Mouse (Mus musculus) frontal cortex, postnatal 36 days (tissue): ENCODE results near the gene Ethe1.
A peak's percentile ranks its signal among the peaks of the same experiment; 100 is the strongest.
"Not testable (repeated sequence)": the region's sequence is repeated elsewhere in the genome, so short reads cannot be mapped to it uniquely, and the experiment has no call there.

Source experiments
- DNase-seq, 2 experiments: peaks; one replicate each; pipeline ENCODE4 v3.0.0; 2022; ENCODE audit warnings: low spot score in 2 of 2

Ethe1 gene

DNA sequence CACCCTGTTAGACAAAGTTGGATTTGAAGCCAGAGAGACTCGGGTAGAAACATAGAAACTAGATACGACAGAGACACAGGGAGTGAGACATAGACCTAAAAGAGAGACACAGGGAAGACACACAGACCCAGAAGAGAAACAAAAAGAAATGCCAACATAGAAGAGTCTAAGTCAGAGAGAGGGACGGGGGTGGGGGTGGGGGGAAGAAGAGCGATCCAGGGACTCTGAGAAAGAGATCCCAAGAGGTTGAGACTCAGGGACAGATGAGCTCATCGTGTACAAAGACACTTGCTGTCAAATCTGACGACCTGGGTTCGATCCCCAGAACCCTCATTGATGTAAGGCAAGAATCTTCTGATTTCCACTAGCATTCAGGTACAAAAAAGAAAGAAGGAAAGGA is 24.4 kb downstream of the Ethe1 start:
- DNase-seq = no peak

- no peak for DNase-seq
Measured at GRCm38 (mm10) chr7:24612308-24612910, 25.1 kb downstream of the Ethe1 start.

DNA sequence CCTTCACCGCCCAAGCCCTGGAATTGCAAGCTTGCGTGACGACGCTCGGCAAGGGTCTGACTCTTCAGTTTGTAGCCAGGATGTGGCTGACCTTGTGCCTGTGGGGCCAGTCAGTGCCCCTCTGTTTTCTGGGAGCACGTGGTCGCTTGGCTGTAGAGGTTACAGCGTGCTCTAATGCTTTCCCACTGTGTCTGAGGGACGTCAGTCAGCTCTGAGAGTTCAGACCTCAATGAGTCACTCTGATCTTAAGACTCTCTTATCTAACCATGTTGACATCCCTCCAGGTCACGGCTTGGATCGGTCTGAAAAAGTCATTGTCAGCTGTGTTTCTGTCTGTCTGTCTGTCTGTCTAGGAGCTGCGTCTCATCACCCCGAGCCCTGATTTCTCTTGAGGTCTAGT is 27.5 kb downstream of the Ethe1 start:
- DNase-seq = no peak

GRCm38 (mm10) chr7:24617763-24618162 is 30.4 kb downstream of the Ethe1 start:
- no peak for DNase-seq

DNA sequence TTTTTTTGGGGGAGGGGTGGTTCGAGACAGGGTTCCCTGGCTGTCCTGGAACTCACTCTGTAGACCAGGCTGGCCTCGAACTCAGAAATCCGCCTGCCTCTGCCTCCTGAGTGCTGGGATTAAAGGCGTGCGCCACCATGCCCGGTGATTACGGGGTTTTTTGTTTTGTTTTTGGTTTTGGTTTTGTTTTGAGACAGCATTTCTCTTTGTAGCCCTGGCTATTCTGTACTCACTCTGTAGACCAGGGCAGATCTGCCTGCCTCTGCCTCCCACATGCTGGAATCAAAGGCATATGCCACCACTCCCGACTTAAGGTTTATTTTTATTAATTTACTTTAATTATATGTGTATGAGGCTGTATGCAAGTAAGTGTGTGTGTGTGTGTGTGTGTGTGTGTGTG is 31.0 kb downstream of the Ethe1 start:
- not testable (repeated sequence) for DNase-seq

- no peak for DNase-seq
Measured at GRCm38 (mm10) chr7:24619671-24620397, 32.5 kb downstream of the Ethe1 start.

DNA sequence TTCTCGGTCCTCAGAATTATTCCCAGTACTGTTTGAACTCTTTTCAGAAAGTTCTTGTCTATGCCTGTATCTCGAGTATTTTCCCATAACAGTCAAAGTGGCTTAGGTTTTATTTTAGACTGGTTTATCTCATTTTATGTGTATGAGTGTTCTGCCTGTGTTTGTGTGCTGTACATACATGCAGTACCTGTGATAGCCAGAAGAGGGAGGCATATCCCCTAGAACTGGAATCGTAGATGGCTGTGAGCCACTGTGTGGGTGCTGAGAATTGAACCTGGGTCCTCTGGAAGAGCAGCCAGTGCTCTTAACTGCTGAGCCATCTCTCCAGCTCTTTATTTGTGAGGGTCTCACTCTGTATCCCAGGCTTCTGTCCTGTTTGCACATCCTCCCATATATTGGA is 33.9 kb downstream of the Ethe1 start:
- DNase-seq = no peak

DNA sequence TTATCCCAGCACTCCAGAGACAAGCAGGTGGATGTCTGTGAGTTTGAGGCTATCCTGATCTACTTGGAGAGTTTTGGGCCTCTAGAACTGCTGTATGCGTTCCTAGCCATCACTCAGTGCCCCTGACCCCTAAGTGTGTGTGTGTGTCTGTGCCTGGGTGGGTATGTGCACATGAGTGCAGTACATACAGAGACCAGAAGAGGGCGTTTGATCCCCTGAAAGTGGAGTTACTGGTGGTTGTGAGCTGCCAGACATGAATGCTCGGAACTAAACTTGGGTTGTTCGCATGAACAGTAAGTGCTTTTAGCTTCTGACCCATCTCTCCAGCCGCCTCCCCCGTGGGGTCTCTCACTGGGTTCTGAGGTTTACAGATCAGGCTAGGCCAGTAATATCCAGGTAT is 35.6 kb downstream of the Ethe1 start:
- DNase-seq = no peak

DNA sequence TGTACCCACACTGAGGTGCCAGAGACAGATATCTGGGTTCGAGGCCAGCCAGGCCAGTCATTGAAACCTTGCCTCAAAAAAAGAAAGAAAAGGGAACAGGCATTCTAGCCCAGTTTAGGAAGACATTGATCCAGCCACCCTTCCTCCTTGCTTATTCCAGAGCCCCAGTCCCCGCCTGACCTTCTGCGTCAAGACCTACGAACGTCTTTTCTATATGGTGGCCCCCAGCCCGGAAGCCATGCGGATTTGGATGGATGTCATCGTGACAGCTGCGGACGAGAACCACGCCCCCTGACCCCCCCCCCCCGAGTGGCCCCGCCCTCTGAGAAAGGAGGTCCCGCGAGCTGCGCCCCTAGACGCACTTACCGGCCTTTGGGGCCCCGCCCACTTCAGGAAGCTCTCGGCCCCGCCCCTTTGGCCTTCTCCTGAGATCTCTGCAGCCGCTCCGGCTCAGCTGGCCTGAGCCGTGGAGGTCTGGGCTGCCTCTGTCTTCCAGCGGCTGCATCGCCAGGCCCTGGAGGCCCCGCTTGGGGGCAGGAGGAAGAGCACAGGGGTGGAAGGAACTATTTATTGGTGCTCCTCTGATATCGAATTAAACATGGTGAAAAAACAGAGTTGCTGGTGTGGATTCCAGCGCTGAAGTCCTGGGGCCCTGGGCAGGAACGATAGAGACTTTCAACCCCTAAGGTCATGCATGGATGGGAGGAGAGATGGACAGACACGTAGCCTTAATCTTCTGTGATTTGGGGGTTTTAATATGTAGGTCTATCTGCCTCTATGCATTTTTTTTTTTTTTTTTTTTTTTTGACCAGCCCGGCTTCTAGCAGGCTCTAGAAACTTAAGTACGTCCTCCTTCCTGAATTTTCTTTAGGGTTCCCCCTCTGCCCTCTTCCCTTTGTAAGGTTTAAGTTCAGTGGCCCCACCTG is 41.6 kb downstream of the Ethe1 start:
- DNase-seq = peak; percentile 20 to 26

GRCm38 (mm10) chr7:24629672-24630071 is 42.3 kb downstream of the Ethe1 start:
- DNase-seq = no peak

DNA sequence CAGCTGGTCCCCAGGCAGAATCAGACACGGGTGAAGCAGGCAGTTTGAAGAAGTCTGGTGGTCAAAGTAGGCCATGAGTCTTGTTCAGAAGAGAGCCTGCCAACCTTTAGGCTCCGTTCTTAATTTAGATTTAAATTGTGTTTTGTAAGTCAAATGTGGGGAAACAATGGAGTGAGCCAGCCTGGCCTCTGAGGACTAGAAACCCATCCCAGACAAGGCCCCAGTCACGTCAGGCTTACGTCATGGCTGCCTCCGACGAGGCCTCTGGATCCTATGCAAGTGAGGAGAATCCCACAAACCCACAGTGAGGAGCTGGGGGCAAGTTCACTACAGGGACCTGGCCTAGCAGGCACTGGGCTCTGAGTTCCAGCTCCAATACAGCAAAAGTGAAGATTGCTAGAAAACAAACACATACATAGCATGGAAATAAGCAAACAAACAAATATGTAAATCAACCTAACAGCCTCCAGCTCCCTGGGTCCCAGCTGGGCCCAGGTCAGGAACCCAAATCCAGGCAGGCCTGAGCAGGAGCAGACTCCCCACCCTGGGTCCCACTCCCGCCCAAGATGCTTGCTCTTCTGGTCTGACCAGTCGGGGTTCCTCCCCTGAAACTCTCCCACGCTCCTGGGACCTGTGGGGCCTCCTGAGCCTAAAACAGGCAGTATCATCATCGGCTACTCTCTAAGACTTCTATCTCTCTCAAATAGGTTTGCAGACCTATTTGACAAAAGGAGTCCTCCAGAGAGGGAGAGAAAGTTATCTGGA is 43.0 kb downstream of the Ethe1 start:
- no peak for DNase-seq

DNA sequence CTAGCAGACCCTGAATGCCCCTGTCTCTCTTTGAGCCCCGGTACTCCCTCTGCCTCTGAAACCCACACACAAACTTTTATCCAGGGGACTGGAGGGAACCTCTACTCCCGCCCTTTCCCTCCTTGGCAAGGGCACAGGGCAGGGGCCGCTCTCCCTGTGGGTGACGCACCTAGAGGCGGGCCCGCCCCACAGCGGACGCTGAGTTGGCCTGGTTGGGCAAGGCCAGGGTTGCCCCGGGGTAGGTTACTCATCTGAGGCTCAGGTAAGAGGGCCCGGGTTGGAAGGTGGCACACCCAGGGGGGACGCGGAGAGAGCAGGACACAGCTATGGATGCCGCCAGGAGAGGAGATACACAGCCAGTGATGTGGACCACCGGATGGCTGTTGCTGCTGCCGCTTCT is 48.9 kb downstream of the Ethe1 start, which contains the start of gene Lypd3:
Gene Lypd3, plus strand, starts transcription at position 287 of the 400 bp plus-strand sequence.
- DNase-seq = no peak

GRCm38 (mm10) chr7:24637046-24637445 is 49.7 kb downstream of the Ethe1 start:
- no peak for DNase-seq

DNA sequence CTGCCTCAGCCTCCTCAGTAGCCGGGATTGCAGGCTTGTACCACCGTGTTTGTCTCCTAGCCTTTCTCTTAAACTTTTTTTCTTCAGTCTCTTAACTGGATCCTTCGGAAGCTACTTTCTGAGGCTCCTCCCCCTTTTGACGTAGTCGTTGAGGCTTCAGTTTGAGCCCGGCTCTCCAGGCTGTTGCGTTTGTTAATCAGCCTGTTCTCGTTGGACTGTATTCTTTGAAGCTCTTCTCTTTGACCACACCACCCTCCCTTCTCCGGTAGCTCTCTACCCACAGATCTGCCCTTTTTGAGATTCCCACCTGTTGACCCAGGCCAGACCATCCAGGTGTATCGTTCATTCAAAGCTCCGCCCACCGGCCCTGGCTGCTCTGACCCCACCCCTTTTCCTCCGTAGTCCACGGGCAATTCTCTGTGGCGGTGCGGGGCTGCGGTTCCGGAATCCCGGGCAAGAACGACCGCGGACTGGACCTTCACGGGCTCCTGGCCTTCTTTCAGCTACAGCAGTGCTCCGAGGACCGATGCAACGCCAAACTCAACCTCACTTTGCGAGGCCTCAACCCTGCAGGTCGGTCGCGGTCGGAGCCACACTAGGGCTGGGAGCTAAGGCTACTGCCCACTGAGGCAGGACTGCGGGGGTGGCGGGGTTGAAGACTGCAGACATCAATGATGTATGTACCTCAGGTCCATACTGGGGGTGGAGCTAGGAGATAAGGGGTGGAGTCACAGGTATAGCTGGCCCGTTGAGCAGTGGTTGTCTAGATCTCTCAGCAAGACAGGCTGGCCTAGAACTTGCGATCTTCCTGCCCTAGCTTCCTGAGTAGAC is 50.9 kb downstream of the Ethe1 start:
- DNase-seq = no peak

DNA sequence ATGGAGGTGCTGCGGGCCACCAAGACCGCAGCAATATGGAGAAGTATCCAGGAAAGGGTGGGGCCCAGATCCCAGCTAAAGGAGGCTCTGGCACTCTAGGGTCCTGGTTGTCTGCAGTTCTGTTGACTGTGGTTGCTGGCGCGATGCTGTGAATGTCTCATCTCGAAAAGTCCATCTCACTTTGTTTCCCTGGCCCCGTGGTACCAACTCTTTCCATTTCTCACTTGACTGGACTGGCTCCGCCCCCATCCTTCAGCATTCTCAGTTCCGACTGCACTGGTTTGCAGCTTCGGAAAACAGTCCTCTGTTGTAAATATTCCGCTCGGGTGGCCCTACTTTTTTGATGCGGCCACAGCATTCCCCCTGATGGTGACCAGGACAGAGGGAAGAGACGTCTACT is 53.1 kb downstream of the Ethe1 start:
- no peak for DNase-seq

GRCm38 (mm10) chr7:24642491-24642890 is 55.1 kb downstream of the Ethe1 start:
- DNase-seq = peak; percentile 8 to 20

DNA sequence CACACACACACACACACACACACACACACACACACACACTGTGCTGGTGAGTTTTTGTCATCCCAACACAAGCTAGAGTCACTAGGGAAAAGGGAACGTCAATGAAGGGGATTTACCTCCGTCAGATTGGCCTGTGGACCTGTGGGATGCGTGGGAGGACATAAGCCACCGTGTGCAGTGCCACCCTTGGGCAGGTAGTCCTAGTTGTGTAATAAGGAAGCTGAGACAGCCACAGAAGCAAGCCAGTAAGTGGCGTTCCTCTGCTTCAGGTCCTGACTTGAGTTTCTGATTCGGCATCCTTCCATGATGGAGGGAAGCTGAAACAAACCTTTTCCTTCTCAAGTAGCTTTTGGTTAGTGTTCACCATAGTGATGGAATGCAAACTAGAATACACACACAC is 57.1 kb downstream of the Ethe1 start:
- no peak for DNase-seq

- DNase-seq = no peak
Measured at GRCm38 (mm10) chr7:24644996-24645395, 57.7 kb downstream of the Ethe1 start.

DNA sequence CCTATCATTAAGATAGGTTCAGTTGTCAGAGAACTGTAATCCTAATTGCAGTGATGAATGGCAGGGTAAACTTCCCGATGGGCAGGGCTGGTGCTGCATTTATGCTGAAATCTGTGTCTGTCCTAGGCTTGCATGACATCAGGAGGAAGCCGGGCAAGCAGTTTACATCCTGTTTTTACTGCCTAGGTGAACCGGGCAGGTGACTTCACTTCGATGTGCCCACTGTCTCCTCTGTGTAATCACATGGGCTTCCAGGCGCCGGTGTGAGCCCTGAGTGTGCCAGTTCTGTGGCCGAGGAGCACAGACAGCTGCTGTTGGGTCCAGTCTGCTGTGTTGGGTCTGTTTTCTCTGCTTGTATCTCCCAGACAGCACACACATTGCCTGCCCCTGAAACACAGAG is 59.1 kb downstream of the Ethe1 start:
- DNase-seq = no peak

DNA sequence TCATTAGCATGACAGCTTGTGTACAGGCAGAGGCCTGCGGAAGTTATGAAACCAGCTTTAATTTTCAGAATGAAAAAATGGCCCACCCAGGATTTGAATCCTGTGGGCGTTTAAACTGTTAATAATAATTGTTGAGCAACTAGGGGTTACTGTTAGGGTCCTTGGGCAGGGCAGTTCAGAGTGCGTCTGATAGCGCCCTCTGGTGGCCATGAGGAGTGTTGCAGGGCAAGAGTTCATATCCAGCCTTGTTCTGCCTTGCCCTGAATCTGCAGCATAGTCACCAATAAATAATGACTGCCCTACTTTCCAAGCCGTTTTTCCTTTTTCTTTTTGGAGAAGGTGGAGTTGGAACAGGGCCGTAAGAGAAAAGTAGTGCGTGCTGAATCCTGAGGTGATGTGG is 66.3 kb downstream of the Ethe1 start:
- DNase-seq = peak in 1 of 2 experiments; percentile 34
